Mouse (Mus musculus): ENCODE results near the gene Zfp462. TPM values are rescaled to one million over a fixed set of nuclear protein-coding genes. Genes with fewer than 3 reads are reported as not detected.

The Zfp462 gene
- polyA plus RNA-seq, 1 experiment from 2014 or later, result 20.2 TPM

GRCm38 (mm10) chr4:54963551-54963950 is 18.7 kb downstream of the Zfp462 start:
- ATAC-seq (ENCODE audit: low FRiP score), result no peak

GRCm38 (mm10) chr4:54965169-54965695 is 20.4 kb downstream of the Zfp462 start:
- no peak overlapping the region for H3K27ac ChIP-seq (ENCODE audit: low read depth, low read length)
- peaks cover 3% of the 10 kb centered on the region; the same call in 1 of the 2 replicates for H3K4me1 ChIP-seq (ENCODE audit: control insufficient read depth, insufficient read depth, low read length)
- no peak for DNase-seq (ENCODE audit: low spot score, missing footprints)
- 79% methylated on average over 9 of the region's 9 CpGs for WGBS
- no peak overlapping the region for H3K4me3 ChIP-seq (ENCODE audit: low read depth, low read length)
- peaks cover 9% of the 10 kb centered on the region; the same call in 1 of the 2 replicates for H3K36me3 ChIP-seq (ENCODE audit: control insufficient read depth, insufficient read depth, low read length)
- no peaks in the 10 kb centered on the region for H3K9me3 ChIP-seq (ENCODE audit: control insufficient read depth, low read length)
- no peak overlapping the region for H3K9ac ChIP-seq (ENCODE audit: low read length)
- H3K4me2 ChIP-seq, result no peak overlapping the region
- no peaks in the 10 kb centered on the region for H3K27me3 ChIP-seq (ENCODE audit: control insufficient read depth, insufficient read depth, low read length)
- no peak for ATAC-seq (ENCODE audit: low FRiP score)

More at GRCm38 (mm10) chr4:54963551-54963950, 18.7 kb downstream of the Zfp462 start:
- Histone ChIP-seq H3K36me3 (ENCODE audit: control insufficient read depth, insufficient read depth, low read length) (peaks cover 9% of the 10 kb centered on the region; the same call in 1 of the 2 replicates), H3K4me2 (no peak overlapping the region), H3K4me1 (ENCODE audit: control insufficient read depth, insufficient read depth, low read length) (peaks cover 3% of the 10 kb centered on the region; the same call in 1 of the 2 replicates), H3K27me3 (ENCODE audit: control insufficient read depth, insufficient read depth, low read length) (no peaks in the 10 kb centered on the region), H3K9me3 (ENCODE audit: control insufficient read depth, low read length) (no peaks in the 10 kb centered on the region), H3K4me3 (ENCODE audit: low read depth, low read length) (no peak overlapping the region), H3K9ac (ENCODE audit: low read length) (no peak overlapping the region), H3K27ac (ENCODE audit: low read depth, low read length) (no peak overlapping the region)
- no peak for DNase-seq (ENCODE audit: low spot score, missing footprints)
- WGBS, result 86% methylated on average over 7 of the region's 7 CpGs

- Histone ChIP-seq H3K9me3 (ENCODE audit: control insufficient read depth, low read length) (no peaks in the 10 kb centered on the region), H3K4me3 (ENCODE audit: low read depth, low read length) (no peak overlapping the region), H3K4me2 (no peak overlapping the region), H3K27me3 (ENCODE audit: control insufficient read depth, insufficient read depth, low read length) (no peaks in the 10 kb centered on the region), H3K4me1 (ENCODE audit: control insufficient read depth, insufficient read depth, low read length) (peaks cover 3% of the 10 kb centered on the region; the same call in 1 of the 2 replicates), H3K27ac (ENCODE audit: low read depth, low read length) (no peak overlapping the region), H3K9ac (ENCODE audit: low read length) (no peak overlapping the region), H3K36me3 (ENCODE audit: control insufficient read depth, insufficient read depth, low read length) (peaks cover 9% of the 10 kb centered on the region; the same call in 1 of the 2 replicates)
- 80% methylated on average over 17 of the region's 17 CpGs for WGBS
- ATAC-seq (ENCODE audit: low FRiP score) (no peak), DNase-seq (ENCODE audit: low spot score, missing footprints) (no peak)
Observed at GRCm38 (mm10) chr4:54966161-54966806, 21.4 kb downstream of the Zfp462 start.

- 94% methylated on average over 4 of the region's 4 CpGs for WGBS
- Histone ChIP-seq H3K4me1 (ENCODE audit: control insufficient read depth, insufficient read depth, low read length) (peaks cover 3% of the 10 kb centered on the region; the same call in 1 of the 2 replicates), H3K9ac (ENCODE audit: low read length) (no peak overlapping the region), H3K4me3 (ENCODE audit: low read depth, low read length) (no peak overlapping the region), H3K4me2 (no peak overlapping the region), H3K27ac (ENCODE audit: low read depth, low read length) (no peak overlapping the region), H3K27me3 (ENCODE audit: control insufficient read depth, insufficient read depth, low read length) (no peaks in the 10 kb centered on the region), H3K9me3 (ENCODE audit: control insufficient read depth, low read length) (no peaks in the 10 kb centered on the region), H3K36me3 (ENCODE audit: control insufficient read depth, insufficient read depth, low read length) (peaks cover 4% of the 10 kb centered on the region; the same call in 1 of the 2 replicates)
- DNase-seq (ENCODE audit: low spot score, missing footprints) (no peak), ATAC-seq (ENCODE audit: low FRiP score) (no peak)
Observed at GRCm38 (mm10) chr4:54967166-54967565, 22.3 kb downstream of the Zfp462 start.

GRCm38 (mm10) chr4:54967721-54968120 is 22.9 kb downstream of the Zfp462 start:
- H3K27ac ChIP-seq (ENCODE audit: low read depth, low read length), result no peak overlapping the region
- H3K9me3 ChIP-seq (ENCODE audit: control insufficient read depth, low read length), result no peaks in the 10 kb centered on the region
- no peak overlapping the region for H3K9ac ChIP-seq (ENCODE audit: low read length)
- peaks cover 3% of the 10 kb centered on the region; the same call in 1 of the 2 replicates for H3K4me1 ChIP-seq (ENCODE audit: control insufficient read depth, insufficient read depth, low read length)
- no peak overlapping the region for H3K4me3 ChIP-seq (ENCODE audit: low read depth, low read length)
- H3K36me3 ChIP-seq (ENCODE audit: control insufficient read depth, insufficient read depth, low read length), result peaks cover 4% of the 10 kb centered on the region; the same call in 1 of the 2 replicates
- no peaks in the 10 kb centered on the region for H3K27me3 ChIP-seq (ENCODE audit: control insufficient read depth, insufficient read depth, low read length)
- ATAC-seq (ENCODE audit: low FRiP score) (no peak), DNase-seq (ENCODE audit: low spot score, missing footprints) (no peak)
- WGBS, result 84% methylated on average over 5 of the region's 5 CpGs
- no peak overlapping the region for H3K4me2 ChIP-seq

- Histone ChIP-seq H3K9me3 (ENCODE audit: control insufficient read depth, low read length) (no peaks in the 10 kb centered on the region), H3K4me1 (ENCODE audit: control insufficient read depth, insufficient read depth, low read length) (peaks cover 3% of the 10 kb centered on the region; the same call in 1 of the 2 replicates), H3K36me3 (ENCODE audit: control insufficient read depth, insufficient read depth, low read length) (peaks cover 4% of the 10 kb centered on the region; the same call in 1 of the 2 replicates), H3K27ac (ENCODE audit: low read depth, low read length) (no peak overlapping the region), H3K4me3 (ENCODE audit: low read depth, low read length) (no peak overlapping the region), H3K27me3 (ENCODE audit: control insufficient read depth, insufficient read depth, low read length) (no peaks in the 10 kb centered on the region), H3K9ac (ENCODE audit: low read length) (no peak overlapping the region), H3K4me2 (no peak overlapping the region)
- 94% methylated on average over 12 of the region's 12 CpGs for WGBS
- no peak for ATAC-seq (ENCODE audit: low FRiP score)
- no peak for DNase-seq (ENCODE audit: low spot score, missing footprints)
Observed at GRCm38 (mm10) chr4:54969671-54970295, 24.9 kb downstream of the Zfp462 start.

- H3K4me3 ChIP-seq (ENCODE audit: low read depth, low read length), result no peak overlapping the region
- H3K4me1 ChIP-seq (ENCODE audit: control insufficient read depth, insufficient read depth, low read length), result no peaks in the 10 kb centered on the region
- no peak overlapping the region for H3K4me2 ChIP-seq
- no peaks in the 10 kb centered on the region for H3K9me3 ChIP-seq (ENCODE audit: control insufficient read depth, low read length)
- H3K27ac ChIP-seq (ENCODE audit: low read depth, low read length), result no peak overlapping the region
- 90% methylated on average over 3 of the region's 3 CpGs for WGBS
- no peak overlapping the region for H3K9ac ChIP-seq (ENCODE audit: low read length)
- peaks cover 4% of the 10 kb centered on the region; the same call in 1 of the 2 replicates for H3K36me3 ChIP-seq (ENCODE audit: control insufficient read depth, insufficient read depth, low read length)
- DNase-seq (ENCODE audit: low spot score, missing footprints) (no peak), ATAC-seq (ENCODE audit: low FRiP score) (no peak)
- no peaks in the 10 kb centered on the region for H3K27me3 ChIP-seq (ENCODE audit: control insufficient read depth, insufficient read depth, low read length)
Observed at GRCm38 (mm10) chr4:54971386-54971785, 26.5 kb downstream of the Zfp462 start.

- Histone ChIP-seq H3K9me3 (ENCODE audit: control insufficient read depth, low read length) (no peaks in the 10 kb centered on the region), H3K4me1 (ENCODE audit: control insufficient read depth, insufficient read depth, low read length) (0 out of 2 replicates have a peak, but pooled peaks cover under 1% of the 10 kb centered on the region), H3K9ac (ENCODE audit: low read length) (no peak overlapping the region), H3K36me3 (ENCODE audit: control insufficient read depth, insufficient read depth, low read length) (peaks cover 4% of the 10 kb centered on the region; the same call in 1 of the 2 replicates), H3K27ac (ENCODE audit: low read depth, low read length) (no peak overlapping the region), H3K4me3 (ENCODE audit: low read depth, low read length) (no peak overlapping the region), H3K27me3 (ENCODE audit: control insufficient read depth, insufficient read depth, low read length) (no peaks in the 10 kb centered on the region), H3K4me2 (no peak overlapping the region)
- ATAC-seq (ENCODE audit: low FRiP score), result no peak
- no peak for DNase-seq (ENCODE audit: low spot score, missing footprints)
- 96% methylated on average over 4 of the region's 4 CpGs for WGBS
Observed at GRCm38 (mm10) chr4:54972096-54972495, 27.2 kb downstream of the Zfp462 start.
